Mouse (Mus musculus): ENCODE results near the gene Spdye4b.
"Not testable (repeated sequence)": the region's sequence is repeated elsewhere in the genome, so short reads cannot be mapped to it uniquely, and the experiment has no call there.

Gene Spdye4b

DNA sequence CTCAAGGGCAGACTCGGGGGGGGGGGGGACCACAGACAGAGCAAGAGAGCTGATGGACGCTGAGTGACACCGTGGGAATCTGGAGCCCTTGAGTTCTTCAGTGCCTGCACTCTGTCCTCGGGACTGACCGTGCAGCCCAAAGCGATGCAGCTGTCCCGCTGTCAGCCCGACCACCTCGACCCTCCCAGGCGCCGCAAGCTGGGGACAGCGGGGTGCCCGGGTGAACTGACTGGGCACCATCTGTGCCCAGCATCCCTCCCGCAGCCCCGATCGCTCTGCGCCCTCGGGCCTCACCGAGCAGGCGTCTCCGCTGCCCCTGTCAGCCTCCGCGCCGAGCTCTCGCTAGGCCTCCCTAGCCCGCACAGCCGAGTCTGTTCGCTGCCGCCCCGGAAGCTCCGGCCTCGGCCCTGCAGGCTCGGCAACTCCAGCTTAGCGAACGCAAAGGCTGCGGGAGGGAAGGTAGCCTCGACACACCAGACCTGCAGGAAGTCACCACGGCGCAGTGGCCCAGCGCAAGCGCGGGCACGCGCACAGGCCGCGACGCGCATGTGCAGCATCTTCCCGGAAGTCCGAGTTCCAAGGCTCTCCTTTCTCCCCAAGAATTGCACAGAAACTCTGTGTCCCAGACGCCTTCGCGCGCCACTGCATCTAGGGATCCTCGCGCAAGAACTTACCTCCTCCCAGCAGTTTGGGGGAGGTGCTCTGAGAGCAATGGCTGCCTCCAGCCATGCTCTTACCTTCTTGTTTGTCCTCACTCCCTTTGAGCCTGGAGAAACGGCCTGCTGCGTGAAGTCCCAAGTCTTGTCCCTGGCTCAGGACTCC lies at the start of gene Spdye4b, which contains the start of gene Rbak:
TSS of gene Spdye4b (plus strand) at position 763 of the 822 bp plus-strand sequence.
TSS of gene Rbak (minus strand) at position 521 of the 822 bp plus-strand sequence.
- DNase-seq (ENCODE audit: low read depth, low spot score): peak; percentile 99

DNA sequence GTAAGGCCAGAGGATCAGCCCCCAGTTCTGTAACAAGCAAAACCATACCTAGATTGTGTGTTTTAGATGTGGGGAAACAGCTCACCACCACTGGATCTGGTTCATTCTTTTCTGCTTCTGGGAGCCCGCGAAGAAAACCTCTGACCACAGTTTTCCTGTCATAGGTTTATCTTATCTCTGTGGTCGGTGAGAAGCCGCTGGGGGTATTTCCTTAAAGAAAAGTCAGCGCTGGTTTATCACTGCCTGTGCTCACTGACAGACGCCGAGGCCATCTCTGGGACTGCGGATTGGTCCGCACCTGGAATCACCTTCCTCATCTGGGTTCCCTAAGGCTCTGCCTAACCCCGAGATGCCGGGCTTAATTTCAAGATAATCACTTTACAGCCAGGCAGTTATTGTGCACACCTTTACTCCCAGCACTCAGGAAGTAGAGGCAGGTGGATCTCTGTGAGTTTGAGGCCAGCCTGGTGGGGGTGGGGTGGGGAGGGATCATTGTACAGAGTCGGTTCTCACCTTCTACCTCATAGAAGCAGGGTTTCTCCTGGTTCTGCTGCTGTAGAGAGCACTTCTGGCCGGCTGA lies 47.8 kb upstream of the Spdye4b start:
- DNase-seq (ENCODE audit: low read depth, low spot score): no peak

DNA sequence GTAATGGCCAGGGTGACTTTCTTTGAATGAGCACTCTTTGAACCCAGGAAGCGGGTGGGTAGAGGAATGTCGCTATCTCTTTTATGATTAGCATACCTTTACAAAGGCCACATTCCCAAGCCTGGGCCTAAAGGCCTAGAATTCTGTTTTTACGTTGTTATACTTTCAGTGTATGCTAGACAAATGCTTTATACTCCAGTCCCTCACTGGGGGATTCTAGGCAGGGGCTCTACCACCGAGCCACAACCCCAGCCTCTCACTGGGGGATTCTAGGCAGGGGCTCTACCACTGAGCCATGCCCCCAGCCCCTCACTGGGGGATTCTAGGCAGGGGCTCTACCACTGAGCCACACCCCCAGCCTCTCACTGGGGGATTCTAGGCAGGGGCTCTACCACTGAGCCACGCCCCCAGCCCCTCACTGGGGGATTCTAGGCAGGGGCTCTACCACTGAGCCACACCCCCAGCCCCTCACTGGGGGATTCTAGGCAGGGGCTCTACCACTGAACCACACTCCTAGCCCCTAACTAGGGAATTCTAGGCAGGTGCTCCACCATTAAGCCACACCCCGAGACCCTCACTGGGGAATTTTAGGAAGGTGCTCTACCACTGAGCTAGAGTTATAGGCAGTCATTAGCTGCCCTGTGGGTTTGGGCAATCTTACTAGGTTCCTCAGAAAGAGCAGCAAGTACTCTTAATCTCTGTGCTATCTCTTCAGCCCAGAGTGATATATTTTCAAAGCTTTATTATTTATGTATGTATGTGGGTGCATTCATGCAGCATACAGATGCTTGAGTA lies 46.4 kb upstream of the Spdye4b start:
- not testable (repeated sequence) for DNase-seq (ENCODE audit: low read depth, low spot score)

DNA sequence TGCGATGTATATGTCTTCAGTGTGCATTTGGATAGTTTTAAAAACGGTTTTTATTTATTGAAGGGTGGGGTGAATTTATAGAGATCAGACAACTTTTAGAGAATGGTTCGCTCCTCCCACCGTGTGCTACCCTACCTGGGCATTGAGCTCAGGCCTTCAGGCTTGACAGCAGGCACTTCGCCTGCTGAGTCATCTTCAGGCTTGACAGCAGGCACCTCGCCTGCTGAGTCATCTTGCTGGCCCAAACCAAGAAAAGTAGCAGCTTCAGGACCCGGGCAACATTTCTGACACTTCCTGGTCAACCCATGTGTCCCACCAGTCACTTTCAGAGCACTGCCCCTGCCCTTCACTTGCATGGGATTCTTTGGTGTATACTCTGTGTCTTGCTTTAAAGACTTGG lies 45.8 kb upstream of the Spdye4b start:
- peak; percentile 76 for DNase-seq (ENCODE audit: low read depth, low spot score)

DNA sequence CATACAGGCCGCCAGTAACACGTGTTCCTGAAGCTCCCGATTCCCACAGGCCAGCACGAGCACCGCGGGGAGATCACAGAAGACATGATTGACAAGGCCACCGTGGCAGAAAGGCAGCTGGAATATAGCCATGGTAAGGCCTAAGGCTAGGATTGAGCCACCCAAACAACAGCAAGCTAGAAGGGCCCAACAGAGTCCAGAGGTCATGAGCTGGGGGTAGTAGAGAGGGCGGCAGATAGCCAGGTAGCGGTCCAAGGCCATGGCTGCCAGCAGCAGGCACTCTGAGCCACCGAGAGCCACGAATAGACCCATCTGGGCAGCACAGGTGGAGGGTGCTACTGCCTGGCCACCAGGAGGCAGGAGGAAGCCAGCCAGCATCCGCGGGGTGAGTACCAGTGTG lies 43.2 kb upstream of the Spdye4b start:
- DNase-seq (ENCODE audit: low read depth, low spot score): no peak

DNA sequence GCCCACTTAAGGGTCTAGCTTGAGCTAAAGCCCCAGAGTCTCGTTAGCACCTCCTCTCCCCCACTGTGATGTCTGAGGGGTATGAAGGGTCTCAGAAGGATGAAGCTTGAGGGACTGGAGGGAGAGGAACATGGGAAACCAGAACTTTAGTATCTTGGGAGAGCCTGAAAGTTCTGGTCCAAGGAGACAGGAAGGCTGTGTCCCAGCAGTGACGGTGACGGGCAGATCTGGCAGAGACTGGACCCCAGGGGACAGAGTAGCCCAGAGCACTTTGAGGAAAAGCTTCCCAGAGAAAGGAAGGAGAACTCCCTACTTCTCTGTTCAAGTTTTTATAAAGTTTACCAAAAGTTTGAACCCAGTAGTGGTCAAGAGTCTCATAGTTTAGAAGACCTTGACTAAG lies 33.3 kb upstream of the Spdye4b start, which contains the start of gene Olfr718-ps1:
TSS of gene Olfr718-ps1 (minus strand) at position 101 of the 400 bp plus-strand sequence.
- DNase-seq (ENCODE audit: low read depth, low spot score): no peak

DNA sequence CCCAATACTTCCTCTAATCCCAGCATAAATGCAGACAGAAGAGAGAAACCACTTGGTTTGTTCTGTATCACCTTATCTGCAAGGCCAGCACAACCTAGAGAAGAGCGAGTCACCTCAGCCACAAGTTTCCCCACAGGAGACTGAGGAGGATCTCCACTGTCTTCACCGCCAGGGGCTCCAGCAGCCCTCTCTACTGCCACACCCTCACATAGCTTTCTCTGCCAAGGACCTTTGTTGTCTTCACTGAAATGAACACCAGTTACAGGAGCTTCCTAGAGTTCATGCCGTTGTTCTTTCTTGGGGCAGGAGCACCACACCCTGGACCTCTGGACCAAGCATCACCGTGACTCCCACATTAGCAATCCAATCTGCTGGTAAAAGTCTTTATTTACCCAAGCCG lies 32.2 kb upstream of the Spdye4b start:
- no peak for DNase-seq (ENCODE audit: low read depth, low spot score)

DNA sequence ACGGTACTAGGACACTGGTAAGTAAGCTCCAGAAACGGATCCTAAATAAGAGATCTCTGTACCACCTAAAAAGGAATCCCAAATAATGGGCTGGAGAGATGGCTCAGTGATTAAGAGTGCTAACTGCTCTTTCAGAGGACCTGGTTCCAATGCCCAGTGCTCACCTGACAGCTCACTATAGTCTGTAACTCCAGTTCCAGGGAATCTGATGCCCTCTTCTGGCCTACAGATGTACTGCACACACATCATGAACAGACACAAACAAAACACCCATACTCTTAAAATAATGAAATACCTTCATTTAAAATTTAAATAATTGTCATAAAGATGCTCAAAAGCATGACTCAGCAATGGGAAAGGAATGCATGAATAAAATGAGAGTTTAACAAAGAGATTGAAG lies 31.3 kb upstream of the Spdye4b start:
- DNase-seq (ENCODE audit: low read depth, low spot score): no peak

DNA sequence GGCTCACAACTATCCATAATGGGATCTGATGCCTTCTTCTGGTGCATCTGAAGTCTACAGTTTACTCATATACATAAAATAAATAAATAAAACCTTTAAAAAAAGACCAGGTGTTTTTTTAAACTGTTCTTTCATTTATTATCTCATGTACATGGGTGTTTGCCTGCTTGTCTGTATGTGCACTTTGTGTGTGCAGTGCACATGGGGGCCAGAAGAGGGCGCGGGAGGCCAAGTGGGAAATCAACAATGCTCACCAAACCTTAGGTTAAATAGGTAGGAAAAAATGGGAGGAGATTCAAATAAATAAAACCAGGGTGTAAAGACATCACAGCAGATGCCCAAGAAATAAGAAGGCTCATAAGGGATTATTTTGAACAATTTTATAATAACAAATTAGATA lies 30.8 kb upstream of the Spdye4b start:
- no peak for DNase-seq (ENCODE audit: low read depth, low spot score)

DNA sequence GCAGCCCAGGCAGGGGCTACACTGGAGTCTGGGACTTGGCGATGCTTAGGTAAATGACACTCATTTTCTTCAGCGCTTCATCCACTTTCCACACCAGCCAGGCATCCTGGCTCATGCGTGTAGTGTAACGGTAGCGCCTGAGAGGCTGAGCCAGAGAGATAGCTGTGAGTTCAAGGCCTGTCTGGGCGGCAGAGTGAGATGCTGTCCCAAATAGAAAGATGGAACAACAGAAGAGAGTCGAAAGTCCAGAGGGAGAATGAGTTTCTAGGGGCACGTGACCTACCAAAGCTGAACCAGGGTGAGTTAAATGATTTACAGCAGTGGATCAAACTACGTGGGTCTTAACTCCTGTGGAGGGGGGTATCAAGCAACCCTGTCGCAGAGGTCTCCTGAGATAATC lies 27.1 kb upstream of the Spdye4b start:
- DNase-seq (ENCODE audit: low read depth, low spot score): no peak

DNA sequence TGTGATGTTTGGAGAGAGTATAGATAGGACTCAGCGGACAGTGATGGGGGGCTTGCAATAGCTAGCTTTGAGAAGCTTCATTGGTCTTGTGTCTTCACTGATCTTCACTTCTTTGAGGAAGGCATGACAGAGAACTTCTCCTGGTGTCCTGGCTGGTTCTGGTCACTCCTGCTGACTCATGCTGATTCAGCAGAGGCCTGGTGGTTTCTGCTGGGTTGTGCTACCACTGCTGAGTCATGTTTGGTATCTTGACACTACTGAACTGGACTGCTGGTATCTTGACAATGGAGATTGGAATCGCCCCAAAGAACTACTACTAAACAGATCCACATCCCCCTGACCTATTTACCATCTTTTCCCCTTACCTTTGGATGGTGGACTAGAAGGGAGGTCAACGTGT lies 25.3 kb upstream of the Spdye4b start:
- DNase-seq (ENCODE audit: low read depth, low spot score): peak; percentile 64

DNA sequence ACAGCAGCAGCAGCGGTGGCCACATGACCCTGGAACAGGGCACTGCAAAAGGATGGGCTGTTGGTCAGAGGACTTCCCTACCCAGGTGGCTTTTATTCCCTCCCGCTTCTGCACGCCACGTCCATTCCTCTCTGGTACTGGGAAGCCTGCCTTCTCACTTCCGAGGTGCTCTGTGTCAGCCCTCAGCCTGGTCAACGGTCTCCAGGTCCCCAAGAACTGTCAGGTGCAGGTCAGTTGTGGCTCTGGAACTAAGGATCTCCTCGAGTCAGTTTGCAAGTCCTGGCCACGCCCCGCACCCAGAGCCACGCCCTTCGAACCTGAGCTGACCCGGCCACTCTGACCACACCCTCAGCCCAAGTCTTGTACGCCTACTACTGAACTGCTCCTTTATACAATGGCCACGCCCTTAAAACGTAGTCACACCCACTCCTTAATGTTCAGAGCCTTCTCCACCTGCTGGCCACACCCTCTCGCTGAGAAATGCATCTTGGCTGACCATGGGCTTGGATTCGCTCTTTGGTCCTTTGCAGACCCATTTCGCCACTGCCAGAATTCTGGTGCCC lies 15.2 kb upstream of the Spdye4b start:
- DNase-seq (ENCODE audit: low read depth, low spot score): no peak

DNA sequence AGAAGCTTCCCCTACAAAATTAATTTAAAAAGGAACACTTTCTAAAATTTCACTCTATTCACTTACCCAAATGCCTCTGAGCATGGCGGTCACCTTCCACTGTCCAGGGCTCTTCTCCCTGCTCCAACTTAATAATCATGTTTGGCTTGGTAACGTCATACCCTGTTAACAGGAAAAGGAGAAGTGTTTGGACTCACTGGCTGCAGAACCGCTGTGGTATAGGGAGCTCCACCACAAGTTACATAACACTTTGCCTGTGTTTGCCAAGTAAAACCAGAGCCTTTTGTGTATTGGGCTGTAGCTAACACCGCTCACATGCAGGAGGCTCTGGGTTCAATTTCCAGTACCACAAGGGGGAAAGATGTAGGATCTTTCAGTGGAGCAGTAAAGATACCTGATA lies 4.8 kb upstream of the Spdye4b start:
- no peak for DNase-seq (ENCODE audit: low read depth, low spot score)

DNA sequence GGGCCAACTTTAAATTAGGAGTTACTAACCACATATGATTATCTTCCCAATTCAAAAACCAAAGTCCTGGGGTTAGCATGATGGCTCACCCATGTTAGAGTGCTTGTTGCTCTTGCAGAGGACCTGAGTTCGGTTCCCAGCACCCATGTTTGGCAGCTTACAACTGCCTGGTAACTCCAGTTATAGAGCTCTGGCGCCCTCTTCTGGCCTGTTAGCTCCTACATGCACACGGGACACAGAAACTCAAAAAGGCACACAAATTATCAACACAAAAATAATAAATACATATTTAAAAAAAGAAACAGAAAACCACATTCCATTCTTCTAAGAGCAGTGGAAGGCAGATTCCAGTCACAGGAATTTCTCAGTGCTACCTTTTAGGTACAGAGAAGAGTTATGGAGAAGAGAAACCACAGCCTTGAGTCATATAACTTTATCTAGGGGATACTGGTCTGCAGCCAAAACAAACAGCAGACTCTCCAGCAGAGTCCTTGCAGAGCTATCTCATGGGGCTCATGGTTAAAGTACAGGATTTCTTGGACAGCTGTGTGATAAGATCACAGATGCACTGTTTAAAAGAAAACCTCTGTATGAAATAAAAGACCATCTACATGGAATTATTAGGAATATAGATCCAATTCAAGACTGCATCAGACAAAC lies 3.1 kb upstream of the Spdye4b start:
- DNase-seq (ENCODE audit: low read depth, low spot score): peak; percentile 97

DNA sequence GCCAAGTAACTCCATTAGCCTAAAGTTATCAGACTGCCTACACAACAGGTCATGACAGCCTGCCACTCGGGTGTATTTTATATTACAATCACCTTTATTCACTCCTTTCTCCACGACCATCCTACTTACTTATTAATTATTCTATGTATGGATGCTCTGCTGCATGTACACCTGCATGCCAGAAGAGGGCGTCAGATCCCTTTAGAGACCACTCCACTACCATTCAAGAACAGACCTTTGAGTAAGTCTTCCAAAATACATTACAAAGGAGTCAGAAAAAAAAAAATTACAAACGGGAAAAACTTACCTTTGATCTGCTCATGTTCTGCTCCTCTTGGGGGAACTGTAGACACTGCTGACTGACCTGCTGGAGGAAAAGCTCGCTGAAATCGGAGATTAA lies 1.6 kb upstream of the Spdye4b start:
- peak; percentile 35 for DNase-seq (ENCODE audit: low read depth, low spot score)

DNA sequence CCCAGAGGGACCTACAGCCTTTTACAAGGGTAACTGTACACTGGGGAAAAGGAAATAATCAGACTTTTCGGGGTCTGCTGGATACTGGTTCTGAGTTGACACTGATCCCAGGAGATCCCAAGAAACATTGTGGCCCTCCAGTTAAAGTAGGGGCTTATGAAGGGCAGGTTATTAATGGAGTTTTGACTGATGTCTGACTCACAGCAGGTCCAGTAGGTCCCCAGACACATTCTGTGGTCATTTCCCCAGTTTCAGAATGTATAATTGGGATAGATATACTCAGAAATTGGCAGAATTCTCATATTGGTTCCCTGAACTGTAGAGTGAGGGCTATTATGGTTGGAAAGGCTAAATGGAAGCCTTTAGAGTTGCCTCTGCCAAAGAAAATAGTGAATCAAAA lies 7.2 kb downstream of the Spdye4b start:
- peak; percentile 52 for DNase-seq (ENCODE audit: low read depth, low spot score)

DNA sequence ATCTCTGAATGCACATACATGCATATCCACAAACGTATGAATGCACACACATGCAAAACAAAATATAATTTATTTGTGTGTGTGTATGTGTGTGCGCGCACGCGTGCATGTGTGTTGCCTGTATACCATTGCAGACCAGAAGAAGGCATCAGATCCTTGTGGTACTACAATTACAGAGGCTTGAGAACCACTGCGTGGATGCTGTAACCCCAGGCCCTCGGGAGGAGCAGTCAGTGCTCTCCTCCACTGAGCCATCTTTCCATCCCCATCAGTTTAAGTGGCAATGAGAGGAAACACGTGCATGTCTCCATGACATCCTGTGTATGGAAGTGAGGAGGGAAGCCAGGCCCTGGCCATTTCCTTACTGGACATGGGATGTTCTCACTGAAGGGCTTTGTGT lies 12.0 kb downstream of the Spdye4b start:
- no peak for DNase-seq (ENCODE audit: low read depth, low spot score)

DNA sequence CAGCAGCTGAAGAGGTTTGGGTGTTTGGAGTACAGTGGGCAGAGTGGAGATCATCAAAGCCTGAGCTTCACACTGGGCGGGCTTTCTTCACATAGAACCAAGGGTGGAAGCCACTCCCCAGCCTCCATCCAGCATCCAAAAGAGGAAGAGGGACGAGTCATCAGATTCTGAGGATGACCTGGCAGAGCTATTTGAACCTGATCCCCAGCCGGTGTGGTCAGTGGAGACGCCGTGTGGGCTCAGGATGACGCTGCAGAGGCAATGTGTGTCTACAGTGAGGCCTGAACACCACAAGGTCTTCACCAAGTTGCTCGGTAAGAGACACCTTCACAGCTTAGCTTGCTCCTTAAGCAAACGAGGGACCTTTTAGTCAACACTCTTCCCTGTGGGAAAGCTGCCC lies 13.9 kb downstream of the Spdye4b start:
- DNase-seq (ENCODE audit: low read depth, low spot score): peak; percentile 69

DNA sequence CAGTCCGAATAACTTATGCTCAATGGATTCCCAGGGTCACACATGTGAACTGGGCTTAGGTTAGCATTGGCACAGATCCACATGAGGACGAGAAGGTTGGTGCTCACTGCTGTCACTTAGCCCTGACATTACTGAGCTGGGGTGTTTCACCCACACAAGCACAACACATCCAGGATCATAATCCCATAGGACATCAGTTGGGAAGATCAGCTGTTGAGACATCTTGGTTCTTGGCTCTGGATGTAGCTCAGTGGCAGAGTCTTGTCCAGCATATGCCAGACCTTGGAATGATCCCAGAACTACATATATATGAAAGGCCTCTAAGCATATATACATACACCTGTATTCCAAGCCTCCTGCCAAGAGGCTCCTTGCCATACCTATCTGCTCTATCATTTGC lies 14.3 kb downstream of the Spdye4b start:
- DNase-seq (ENCODE audit: low read depth, low spot score): no peak

DNA sequence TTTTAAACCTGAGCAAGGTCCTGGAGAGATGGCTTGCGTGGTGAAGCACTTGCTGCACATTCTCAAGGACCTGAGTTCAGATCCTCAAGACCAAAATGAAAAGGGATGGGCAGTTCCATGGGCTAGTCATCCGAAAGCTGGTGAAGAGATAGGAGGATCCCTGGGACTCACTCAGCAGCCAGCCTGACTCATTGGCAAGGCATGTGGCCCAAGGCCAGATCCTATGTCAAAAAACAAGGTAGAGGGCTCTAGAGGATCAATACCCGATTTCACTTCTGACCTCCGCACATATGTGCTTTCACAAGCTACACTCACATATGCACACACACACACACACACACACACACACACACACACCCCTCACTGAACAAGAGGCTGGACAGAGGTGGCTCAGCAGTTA lies 15.7 kb downstream of the Spdye4b start:
- peak; percentile 65 for DNase-seq (ENCODE audit: low read depth, low spot score)

DNA sequence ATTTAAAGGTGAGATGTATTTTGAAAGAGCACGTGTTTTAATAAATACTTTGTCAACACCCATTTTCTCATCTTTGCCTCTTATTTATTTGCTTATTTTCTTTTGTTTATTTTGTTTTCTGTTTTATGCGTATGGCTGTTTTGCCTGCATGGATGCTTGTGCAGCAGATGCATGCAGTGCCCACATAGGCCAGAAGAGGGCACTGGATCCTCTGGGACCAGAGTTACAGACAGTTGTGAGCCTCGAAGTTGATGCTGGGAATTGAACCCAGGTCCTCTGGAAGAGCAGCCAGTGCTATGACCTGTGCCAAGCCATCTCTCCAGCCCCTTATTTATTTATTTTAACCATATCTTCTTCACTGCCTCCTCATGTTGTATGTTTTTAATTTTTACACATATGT lies 24.2 kb downstream of the Spdye4b start:
- no peak for DNase-seq (ENCODE audit: low read depth, low spot score)

DNA sequence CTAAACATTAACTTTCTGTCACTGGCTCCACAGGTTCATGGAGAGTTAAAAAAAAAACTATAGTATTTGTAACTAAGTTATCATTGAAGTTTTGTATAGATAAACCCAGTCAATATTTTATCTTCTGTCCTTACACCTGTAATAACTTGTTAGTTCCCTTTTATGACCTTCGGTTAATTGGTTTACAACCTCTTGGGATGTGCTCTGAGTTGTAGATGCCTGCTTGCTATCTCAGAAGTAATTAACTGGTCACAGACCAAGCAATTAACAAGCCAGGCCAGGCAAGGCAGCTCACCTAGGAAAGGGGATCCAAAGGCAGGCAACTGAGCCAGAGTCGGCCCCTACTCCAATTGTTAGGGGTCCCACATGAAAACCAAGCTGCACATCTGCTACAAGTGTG lies 33.0 kb downstream of the Spdye4b start:
- no peak for DNase-seq (ENCODE audit: low read depth, low spot score)
